Mouse (Mus musculus): ENCODE results near the gene Haus7.

GRCm38 (mm10) chrX:73460792-73461191, 1.9 kb upstream of the Haus7 start:
- TF ChIP-seq CTCF (conservative IDR thresholded peaks at IDR 0.05; ENCODE audit: low read length): no peak
- TF ChIP-seq POU5F1 (IDR thresholded peaks at IDR 0.05; ENCODE audit: borderline replicate concordance, low read length): no peak
- TF ChIP-seq NANOG (IDR thresholded peaks at IDR 0.05; ENCODE audit: borderline replicate concordance, low read length): no peak

Data from E14TG2a.4 (cell line).